Mouse (Mus musculus): ENCODE measurements around the gene H2-DMb2.

DNA sequence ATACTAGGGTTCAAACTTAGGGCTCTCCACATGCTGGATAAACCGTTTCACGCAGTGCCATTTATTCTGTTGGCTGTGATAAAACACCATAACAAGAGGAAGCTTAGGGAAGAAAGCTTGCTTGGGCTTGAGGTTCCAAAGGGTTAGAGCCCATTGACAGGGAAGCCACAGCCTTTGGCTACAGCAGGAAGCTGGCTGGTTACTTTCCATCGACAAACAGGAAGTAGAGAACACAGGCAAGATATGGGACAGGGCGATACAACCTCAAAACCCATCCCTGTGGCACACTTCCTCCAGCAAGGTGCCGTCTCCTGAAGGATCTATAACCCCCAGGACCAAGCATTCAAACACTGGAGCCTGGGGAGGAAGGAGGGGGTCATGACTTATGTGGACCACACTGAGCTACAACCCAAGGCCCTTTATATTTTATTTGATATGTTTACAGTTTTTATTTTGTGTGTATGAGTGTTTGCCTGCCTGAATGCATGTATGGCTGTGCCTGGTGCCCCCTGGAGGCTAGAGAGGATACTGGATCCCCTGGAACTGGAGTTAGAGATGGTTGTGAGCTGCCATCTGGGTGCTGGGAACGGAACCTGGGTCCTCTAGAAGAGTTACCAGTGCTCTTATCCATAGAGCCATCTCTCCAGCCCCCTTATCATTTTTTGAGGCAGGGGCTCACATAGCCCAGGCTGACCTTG, 22.1 kb downstream of the H2-DMb2 start:
- TF ChIP-seq CTCF (IDR thresholded peaks at IDR 0.05; ENCODE audit: low read depth) (no peak), EP300 (IDR thresholded peaks at IDR 0.05; ENCODE audit: low read depth) (no peak)

All from heart, postnatal 0 days (tissue).